8 mouse cellular contexts compared by ENCODE assay signal in the genomic region with DNA sequence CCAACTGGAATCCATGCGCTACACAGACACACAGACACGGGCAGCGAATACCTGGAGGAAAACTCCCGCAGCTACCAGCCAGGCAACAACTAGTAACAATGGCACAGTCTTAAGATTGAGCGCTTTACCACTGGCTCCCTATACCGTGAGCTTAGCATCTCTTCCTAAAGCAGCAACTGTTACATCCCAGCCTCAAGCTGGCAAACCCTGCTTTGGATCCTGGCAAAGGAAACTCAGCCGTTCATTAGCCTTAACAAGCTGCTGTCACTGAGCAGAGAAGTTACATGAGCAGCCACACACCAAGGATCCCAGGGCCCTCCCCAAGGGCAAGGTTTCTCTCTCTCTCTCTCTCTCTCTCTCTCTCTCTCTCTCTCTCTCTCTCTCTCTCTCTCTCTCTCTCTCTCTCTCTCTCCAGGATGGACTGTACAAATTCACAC. TPM values are rescaled to one million over a fixed set of nuclear protein-coding genes. Genes with fewer than 3 reads are reported as not detected.
A peak's percentile ranks its signal among the peaks of the same experiment; 100 is the strongest.
DNase-seq lines count a peak whose midpoint lies in the region; ATAC-seq and TF ChIP-seq lines count a peak whose summit lies in the region.

No protein-coding gene starts in this region.

- no peak for TF ChIP-seq EP300 in ES-Bruce4 (IDR thresholded peaks at IDR 0.05; ENCODE audit: insufficient read depth, low read depth, low read length)

- H3K9ac ChIP-seq in ES-Bruce4 (ENCODE audit: low read depth, poor library complexity, severe bottlenecking), result no peak overlapping the region
- peak overlapping the region; percentile 91 for H3K9ac ChIP-seq in forebrain, embryonic 14.5 days (ENCODE audit: low read length)
- H3K9ac ChIP-seq in stomach, embryonic 14.5 days (replicated peaks; ENCODE audit: low read depth, low read length), result peak overlapping the region; percentile 67

- TF ChIP-seq CTCF in ES-Bruce4 (IDR thresholded peaks at IDR 0.05; ENCODE audit: low read depth, low read length), result no peak
- no peak for TF ChIP-seq CTCF in bone marrow, adult 2 months (IDR thresholded peaks at IDR 0.05; ENCODE audit: control insufficient read depth, insufficient read depth, low read length)

- H3K4me3 ChIP-seq in ES-Bruce4 (ENCODE audit: low read depth, low read length), result 0 out of 2 replicates have a peak overlapping the region, but pooled peaks have one; percentile 16
- H3K4me3 ChIP-seq in bone marrow, adult 2 months (replicated peaks; ENCODE audit: control insufficient read depth, low read depth, low read length), result peak overlapping the region; percentile 65
- peak overlapping the region; percentile 72 for H3K4me3 ChIP-seq in forebrain, embryonic 14.5 days (ENCODE audit: low read depth, low read length)
- H3K4me3 ChIP-seq in hindbrain, embryonic 10.5 days, result peak overlapping the region; percentile 80
- peak overlapping the region; percentile 65 for H3K4me3 ChIP-seq in stomach, embryonic 14.5 days (ENCODE audit: low read depth, low read length)

- H3K4me2 ChIP-seq in forebrain, embryonic 14.5 days (ENCODE audit: low read length), result peak overlapping the region; percentile 59
- peak overlapping the region; percentile 57 for H3K4me2 ChIP-seq in stomach, embryonic 14.5 days (replicated peaks; ENCODE audit: low read depth, low read length)

- H3K4me1 ChIP-seq in ES-Bruce4 (ENCODE audit: control insufficient read depth, insufficient read depth, low read length), result peaks cover 2% of the 10 kb centered on the region
- peaks cover 6% of the 10 kb centered on the region for H3K4me1 ChIP-seq in bone marrow, adult 2 months (ENCODE audit: control insufficient read depth, insufficient read depth, low read length)
- H3K4me1 ChIP-seq in forebrain, embryonic 14.5 days (ENCODE audit: control insufficient read depth, insufficient read depth, low read length), result peaks cover 30% of the 10 kb centered on the region
- H3K4me1 ChIP-seq in hindbrain, embryonic 10.5 days (replicated peaks), result peaks cover 53% of the 10 kb centered on the region
- peaks cover 16% of the 10 kb centered on the region for H3K4me1 ChIP-seq in stomach, embryonic 14.5 days (ENCODE audit: control insufficient read depth, insufficient read depth, low read length)

- no peaks in the 10 kb centered on the region for H3K9me3 ChIP-seq in ES-Bruce4 (replicated peaks; ENCODE audit: control insufficient read depth, insufficient read depth, low read length, poor library complexity, severe bottlenecking)
- no peaks in the 10 kb centered on the region for H3K9me3 ChIP-seq in forebrain, embryonic 14.5 days (replicated peaks; ENCODE audit: control insufficient read depth, low read length)
- no peaks in the 10 kb centered on the region for H3K9me3 ChIP-seq in hindbrain, embryonic 10.5 days
- no peaks in the 10 kb centered on the region for H3K9me3 ChIP-seq in stomach, embryonic 14.5 days (ENCODE audit: control insufficient read depth, low read depth, low read length)

- H3K27me3 ChIP-seq in ES-Bruce4 (ENCODE audit: control insufficient read depth, insufficient read depth, low read length, poor library complexity, severe bottlenecking), result no peaks in the 10 kb centered on the region
- H3K27me3 ChIP-seq in forebrain, embryonic 14.5 days (replicated peaks; ENCODE audit: control insufficient read depth, insufficient read depth, low read length), result no peaks in the 10 kb centered on the region
- H3K27me3 ChIP-seq in hindbrain, embryonic 10.5 days (ENCODE audit: insufficient read depth, poor library complexity, severe bottlenecking), result no peaks in the 10 kb centered on the region
- no peaks in the 10 kb centered on the region for H3K27me3 ChIP-seq in stomach, embryonic 14.5 days (ENCODE audit: control insufficient read depth, insufficient read depth, low read length)

- 75% methylated on average over 7 of the region's 7 CpGs for WGBS in bone marrow, adult 2 months
- 2% methylated on average over 7 of the region's 7 CpGs for WGBS in forebrain, embryonic 14.5 days
- 11% methylated on average over 7 of the region's 7 CpGs for WGBS in hindbrain, embryonic 10.5 days
- WGBS in stomach, embryonic 14.5 days, result 10% methylated on average over 7 of the region's 7 CpGs

- peak; percentile 91 for DNase-seq in forebrain, embryonic 14.5 days (ENCODE audit: low spot score)
- peak; percentile 30 for DNase-seq in hindbrain, embryonic 10.5 days (ENCODE audit: low spot score)
- peak; percentile 61 to 76 for DNase-seq in layer of hippocampus, postnatal 14 days (ENCODE audit: low spot score in 2 of 2)
- peak; percentile 37 to 41 for DNase-seq in lung, postnatal 4 days
- DNase-seq in T-cell, adult 2 months (ENCODE audit: low spot score), result no peak

- no peak for TF ChIP-seq POLR2A in ES-Bruce4 (IDR thresholded peaks at IDR 0.05; ENCODE audit: insufficient read depth, low read length)
- TF ChIP-seq POLR2A in bone marrow, adult 2 months (IDR thresholded peaks at IDR 0.05; ENCODE audit: borderline replicate concordance, control insufficient read depth, low read depth, low read length), result no peak

- no peaks in the 10 kb centered on the region for H3K36me3 ChIP-seq in ES-Bruce4 (ENCODE audit: control insufficient read depth, insufficient read depth, low read length, poor library complexity, severe bottlenecking)
- no peaks in the 10 kb centered on the region for H3K36me3 ChIP-seq in forebrain, embryonic 14.5 days (ENCODE audit: control insufficient read depth, insufficient read depth, low read length)
- no peaks in the 10 kb centered on the region for H3K36me3 ChIP-seq in hindbrain, embryonic 10.5 days
- no peaks in the 10 kb centered on the region for H3K36me3 ChIP-seq in stomach, embryonic 14.5 days (ENCODE audit: control insufficient read depth, insufficient read depth, low read length)

- H3K27ac ChIP-seq in ES-Bruce4 (ENCODE audit: insufficient read depth, low read length), result no peak overlapping the region
- peak overlapping the region; percentile 43 for H3K27ac ChIP-seq in bone marrow, adult 2 months (ENCODE audit: control insufficient read depth, insufficient read depth, low read depth, low read length, poor library complexity)
- H3K27ac ChIP-seq in forebrain, embryonic 14.5 days (ENCODE audit: low read depth, low read length), result peak overlapping the region; percentile 100
- H3K27ac ChIP-seq in hindbrain, embryonic 10.5 days, result peak overlapping the region; percentile 100
- peak overlapping the region; percentile 30 for H3K27ac ChIP-seq in stomach, embryonic 14.5 days (ENCODE audit: low read length)

- ATAC-seq in forebrain, embryonic 14.5 days, result peak; percentile 0; the same call in 1 of the 2 replicates
- ATAC-seq in stomach, embryonic 14.5 days (ENCODE audit: insufficient number of reproducible peaks, insufficient read depth, low FRiP score, low read depth), result no peak

RNA-seq across cellular contexts. Expression of a gene that starts 2.7 kb away (rescaled TPM):
- polyA plus RNA-seq in ES-Bruce4 (2011; ENCODE audit: insufficient read depth, insufficient read length, low read depth, missing spikeins), result 22.6 and 24.3 TPM in 2 replicates
- polyA plus RNA-seq in bone marrow, adult 2 months (2011; ENCODE audit: insufficient read depth, insufficient read length, low replicate concordance, missing spikeins), result 4.7 and 18.3 TPM in 2 replicates
- polyA plus RNA-seq in forebrain, embryonic 14.5 days (2014; fragmentation: Nextera tagmentation; extraction: Ambion mirVana), result 63.1 and 91.4 TPM in 2 replicates
- polyA plus RNA-seq in hindbrain, embryonic 10.5 days (2016; fragmentation: Nextera tagmentation; extraction: Ambion mirVana), result 21.7 and 28.3 TPM in 2 replicates
- total RNA-seq in layer of hippocampus, postnatal 14 days (2021), result 10 to 100 TPM; 56.1 to 56.5 TPM
- 24.6 and 31.2 TPM in 2 replicates for polyA plus RNA-seq in stomach, embryonic 14.5 days (2014; fragmentation: Nextera tagmentation; extraction: Ambion mirVana)

Comparison
In these comparisons a context has a peak if more than half of its experiments do, and no peak if none do; other contexts are left out.
1. H3K4me3 ChIP-seq: peak in every context shown above with its lines; median percentile 80 in hindbrain, embryonic 10.5 days; 72 in forebrain, embryonic 14.5 days; 65 in bone marrow, adult 2 months; 65 in stomach, embryonic 14.5 days; 16 in ES-Bruce4.